Mouse (Mus musculus) liver, embryonic 12.5 days (tissue): ENCODE results near the gene Psen2. TPM values are rescaled to one million over a fixed set of nuclear protein-coding genes. Genes with fewer than 3 reads are reported as not detected.

Experiments
- ATAC-seq: fragments of 200-750 bp; cut with Nextera tagmentation; 2 replicates; pipeline ENCODE4 v1.8.0; 2017; ENCODE audit warnings: moderate number of reproducible peaks, mild to moderate bottlenecking, moderate library complexity
- H3K27ac ChIP-seq: fragments of 300-500 bp; sonication (generic); 2 replicates; pipeline ENCODE4 v1.5.1; 2016; ENCODE audit warnings: mild to moderate bottlenecking
- H3K27me3 ChIP-seq: fragments of 300-500 bp; sonication (generic); replicated peaks from 2 replicates; pipeline ENCODE4 v1.6.1; 2016; ENCODE audit warnings: mild to moderate bottlenecking, moderate library complexity
- H3K36me3 ChIP-seq: fragments of 300-500 bp; sonication (generic); 2 replicates; pipeline ENCODE4 v1.6.1; 2016; ENCODE audit warnings: mild to moderate bottlenecking, moderate library complexity
- H3K4me1 ChIP-seq: fragments of 300-500 bp; sonication (generic); 2 replicates; pipeline ENCODE4 v1.6.1; 2016
- H3K4me2 ChIP-seq: fragments of 300-500 bp; sonication (generic); 2 replicates; pipeline ENCODE4 v1.6.1; 2016; ENCODE audit warnings: mild to moderate bottlenecking, moderate library complexity
- H3K4me3 ChIP-seq: fragments of 300-500 bp; sonication (generic); 2 replicates; pipeline ENCODE4 v1.5.1; 2016; ENCODE audit warnings: mild to moderate bottlenecking, moderate library complexity
- H3K9ac ChIP-seq: fragments of 300-500 bp; sonication (generic); 2 replicates; pipeline ENCODE4 v1.6.1; 2016; ENCODE audit warnings: mild to moderate bottlenecking, moderate library complexity
- H3K9me3 ChIP-seq: fragments of 300-500 bp; sonication (generic); replicated peaks from 2 replicates; pipeline ENCODE4 v1.6.1; 2016; ENCODE audit warnings: mild to moderate bottlenecking, moderate library complexity
- WGBS: fragments of 180-500 bp; shearing (Covaris S2); methylation state at CpG from one replicate; pipeline ENCODE4 v1.1.7; 2016; ENCODE audit not compliant: insufficient replicate concordance; 5-methylcytosine and 5-hydroxymethylcytosine counted together
- polyA plus RNA-seq: library from polyadenylated mRNA; unstranded; fragments of >200 nt; fragmentation: Nextera tagmentation; extraction: Ambion mirVana; gene quantifications from 2 replicates; pipeline ENCODE4 v1.2.1, GENCODE M21; 2016

The Psen2 gene
- polyA plus RNA-seq, 1 experiment from 2014 or later = 20.9 TPM

- Histone ChIP-seq H3K4me3 (no peak overlapping the region), H3K9ac (no peak overlapping the region), H3K27ac (no peak overlapping the region), H3K36me3 (no peaks in the 10 kb centered on the region), H3K4me1 (peaks cover 15% of the 10 kb centered on the region), H3K27me3 (no peaks in the 10 kb centered on the region), H3K9me3 (no peaks in the 10 kb centered on the region), H3K4me2 (no peak overlapping the region)
- WGBS = 69% methylated on average over 9 of the region's 9 CpGs
- no peak for ATAC-seq
Observed at GRCm38 (mm10) chr1:180210781-180211271, 52.4 kb downstream of the Psen2 start.

DNA sequence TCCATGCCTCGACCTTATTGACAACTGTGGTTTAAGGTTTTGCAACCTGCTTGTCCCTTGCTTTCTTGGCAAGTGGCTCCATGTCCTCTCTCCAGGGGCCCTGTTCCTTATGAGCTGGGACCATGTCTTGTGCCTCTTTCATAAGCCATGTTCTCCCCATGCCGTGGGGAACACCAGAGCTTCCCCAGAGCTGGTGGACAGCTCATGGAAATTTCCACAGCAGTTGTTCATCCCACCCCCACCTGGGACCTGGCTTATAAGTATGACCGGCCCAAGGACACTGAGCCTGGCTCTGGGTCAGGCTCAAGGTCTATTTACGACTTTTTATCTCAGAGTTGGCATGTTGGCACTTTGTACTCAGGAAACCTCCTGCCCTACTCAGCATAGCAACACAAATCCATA, 53.2 kb downstream of the Psen2 start:
- no peak overlapping the region for H3K9ac ChIP-seq
- H3K36me3 ChIP-seq = no peaks in the 10 kb centered on the region
- no peak for ATAC-seq
- H3K27ac ChIP-seq = no peak overlapping the region
- H3K9me3 ChIP-seq = no peaks in the 10 kb centered on the region; the same call in 1 of the 2 replicates
- H3K4me1 ChIP-seq = peaks cover 15% of the 10 kb centered on the region
- no peak overlapping the region for H3K4me2 ChIP-seq
- WGBS = 47% methylated on average over 4 of the region's 4 CpGs
- no peaks in the 10 kb centered on the region for H3K27me3 ChIP-seq
- no peak overlapping the region for H3K4me3 ChIP-seq

- Histone ChIP-seq H3K27ac (no peak overlapping the region), H3K4me3 (no peak overlapping the region), H3K4me1 (peaks cover 13% of the 10 kb centered on the region), H3K4me2 (no peak overlapping the region), H3K27me3 (no peaks in the 10 kb centered on the region), H3K9ac (no peak overlapping the region), H3K9me3 (peaks cover 6% of the 10 kb centered on the region), H3K36me3 (no peaks in the 10 kb centered on the region)
- 64% methylated on average over 3 of the region's 3 CpGs for WGBS
- no peak for ATAC-seq
Observed at GRCm38 (mm10) chr1:180208370-180208769, 54.9 kb downstream of the Psen2 start.

- no peak overlapping the region for H3K27ac ChIP-seq
- no peak for ATAC-seq
- H3K9me3 ChIP-seq = peaks cover 6% of the 10 kb centered on the region
- WGBS = 67% methylated on average over 5 of the region's 5 CpGs
- no peak overlapping the region for H3K4me3 ChIP-seq
- H3K9ac ChIP-seq = no peak overlapping the region
- no peaks in the 10 kb centered on the region for H3K27me3 ChIP-seq
- no peak overlapping the region for H3K4me2 ChIP-seq
- H3K36me3 ChIP-seq = no peaks in the 10 kb centered on the region
- peaks cover 7% of the 10 kb centered on the region for H3K4me1 ChIP-seq
Observed at GRCm38 (mm10) chr1:180200722-180201121, 62.5 kb downstream of the Psen2 start.

DNA sequence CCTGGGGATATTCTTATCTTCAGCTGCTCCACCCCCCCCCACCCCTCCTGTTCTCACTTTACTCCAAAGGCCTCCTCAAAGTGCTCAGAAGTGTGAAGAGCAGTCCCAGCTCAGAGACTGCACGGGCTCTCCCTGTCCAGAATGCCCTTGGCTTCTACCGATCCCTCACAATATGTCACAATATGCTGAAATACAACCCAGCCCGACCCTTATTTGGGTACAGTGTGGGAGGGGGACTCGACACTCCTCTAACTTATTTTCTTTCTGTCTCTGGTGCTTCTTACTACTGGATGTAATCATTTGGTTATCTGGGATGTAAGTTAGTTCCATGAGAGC, 63.6 kb downstream of the Psen2 start:
- H3K36me3 ChIP-seq = no peaks in the 10 kb centered on the region
- H3K4me2 ChIP-seq = no peak overlapping the region
- H3K27me3 ChIP-seq = no peaks in the 10 kb centered on the region
- no peak overlapping the region for H3K27ac ChIP-seq
- peaks cover 6% of the 10 kb centered on the region for H3K9me3 ChIP-seq
- H3K9ac ChIP-seq = no peak overlapping the region
- peaks cover 16% of the 10 kb centered on the region for H3K4me1 ChIP-seq
- no peak overlapping the region for H3K4me3 ChIP-seq
- no peak for ATAC-seq
- 49% methylated on average over 4 of the region's 4 CpGs for WGBS

GRCm38 (mm10) chr1:180198959-180199714, 64.1 kb downstream of the Psen2 start, which contains the start of gene Coq8a:
Coq8a (minus strand) TSS chr1:180199602.
- Histone ChIP-seq H3K36me3 (no peaks in the 10 kb centered on the region), H3K4me2 (no peak within 1 kb of the TSS), H3K27ac (no peak within 1 kb of the TSS), H3K4me3 (no peak within 1 kb of the TSS), H3K9me3 (peaks cover 1% of the 10 kb centered on the region; the same call in 1 of the 2 replicates), H3K9ac (no peak within 1 kb of the TSS), H3K27me3 (no peaks in the 10 kb centered on the region; the same call in 1 of the 2 replicates), H3K4me1 (peaks cover 21% of the 10 kb centered on the region)
- ATAC-seq = no peak
- 33% methylated on average over 4 of the region's 4 CpGs for WGBS

GRCm38 (mm10) chr1:180197956-180198355, 65.3 kb downstream of the Psen2 start:
- no peak for ATAC-seq
- peaks cover 26% of the 10 kb centered on the region for H3K4me1 ChIP-seq
- H3K27ac ChIP-seq = no peak overlapping the region
- H3K4me2 ChIP-seq = no peak overlapping the region
- H3K4me3 ChIP-seq = no peak overlapping the region
- peaks cover under 1% of the 10 kb centered on the region; the same call in 1 of the 2 replicates for H3K27me3 ChIP-seq
- 54% methylated on average over 3 of the region's 3 CpGs for WGBS
- H3K9ac ChIP-seq = no peak overlapping the region
- H3K9me3 ChIP-seq = no peaks in the 10 kb centered on the region
- no peaks in the 10 kb centered on the region for H3K36me3 ChIP-seq

- peaks cover 10% of the 10 kb centered on the region for H3K27me3 ChIP-seq
- peak overlapping the region; percentile 65; the same call in 1 of the 2 replicates for H3K27ac ChIP-seq
- H3K36me3 ChIP-seq = no peaks in the 10 kb centered on the region
- peak overlapping the region; percentile 75 for H3K4me3 ChIP-seq
- peak overlapping the region; percentile 60 for H3K9ac ChIP-seq
- no peaks in the 10 kb centered on the region for H3K9me3 ChIP-seq
- WGBS = 87% methylated on average over 9 of the region's 9 CpGs
- H3K4me1 ChIP-seq = peaks cover 37% of the 10 kb centered on the region
- H3K4me2 ChIP-seq = peak overlapping the region; percentile 97
- no peak for ATAC-seq
Observed at GRCm38 (mm10) chr1:180196508-180196907, 66.7 kb downstream of the Psen2 start.

- Histone ChIP-seq H3K4me2 (peak overlapping the region; percentile 97), H3K9me3 (no peaks in the 10 kb centered on the region), H3K27ac (peak overlapping the region; percentile 65), H3K4me3 (peak overlapping the region; percentile 75), H3K36me3 (no peaks in the 10 kb centered on the region), H3K27me3 (peaks cover 14% of the 10 kb centered on the region), H3K4me1 (peaks cover 41% of the 10 kb centered on the region), H3K9ac (peak overlapping the region; percentile 72)
- under 1% methylated on average over 57 of the region's 57 CpGs for WGBS
- ATAC-seq = peak; percentile 100
Observed at GRCm38 (mm10) chr1:180195703-180196381, 67.4 kb downstream of the Psen2 start.

DNA sequence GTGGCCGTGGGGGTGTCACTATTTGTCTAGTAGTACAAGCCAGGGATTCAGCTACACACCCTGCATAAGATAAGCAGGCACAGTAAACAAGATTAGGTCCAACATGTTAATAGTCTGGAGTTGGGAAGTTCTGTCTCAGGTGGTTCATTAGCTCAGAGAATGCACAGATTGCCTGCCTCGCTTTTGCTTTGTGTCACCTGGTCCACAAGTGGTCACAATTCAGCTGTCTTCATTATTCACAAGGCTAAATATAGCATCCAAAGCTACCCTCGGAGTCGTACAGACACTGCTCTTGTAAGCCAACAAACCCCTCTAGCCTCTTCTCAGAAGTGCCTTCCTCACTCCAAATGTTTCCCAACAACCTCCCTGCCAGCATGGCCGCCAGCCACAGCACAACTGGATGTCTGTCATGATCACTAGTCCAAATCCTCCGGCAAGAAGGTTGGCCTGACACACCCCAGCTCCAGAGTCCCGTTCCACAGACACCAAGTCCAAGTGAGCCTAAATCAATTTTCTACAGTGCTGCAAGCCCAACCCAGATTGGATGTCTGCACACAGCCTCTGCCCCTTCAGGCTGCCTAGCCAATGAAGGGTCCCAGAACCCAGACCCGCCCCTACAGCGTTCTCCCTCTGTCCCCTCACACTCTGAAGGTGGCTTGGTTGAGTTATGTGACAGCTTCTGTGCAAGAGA, 68.3 kb downstream of the Psen2 start:
- peak overlapping the region; percentile 97 for H3K4me2 ChIP-seq
- H3K27ac ChIP-seq = no peak overlapping the region
- ATAC-seq = no peak
- H3K9me3 ChIP-seq = no peaks in the 10 kb centered on the region
- peak overlapping the region; percentile 75 for H3K4me3 ChIP-seq
- peaks cover 14% of the 10 kb centered on the region for H3K27me3 ChIP-seq
- peaks cover 41% of the 10 kb centered on the region for H3K4me1 ChIP-seq
- peak overlapping the region; percentile 72 for H3K9ac ChIP-seq
- no peaks in the 10 kb centered on the region for H3K36me3 ChIP-seq
- WGBS = 23% methylated on average over 9 of the region's 9 CpGs

GRCm38 (mm10) chr1:180194048-180194447, 69.2 kb downstream of the Psen2 start:
- no peak overlapping the region for H3K9ac ChIP-seq
- H3K4me3 ChIP-seq = no peak overlapping the region
- H3K36me3 ChIP-seq = no peaks in the 10 kb centered on the region
- peaks cover 41% of the 10 kb centered on the region for H3K4me1 ChIP-seq
- H3K27ac ChIP-seq = no peak overlapping the region
- no peak for ATAC-seq
- WGBS = 78% methylated on average over 9 of the region's 9 CpGs
- no peaks in the 10 kb centered on the region for H3K9me3 ChIP-seq
- 0 out of 2 replicates have a peak overlapping the region, but pooled peaks have one; percentile 3 for H3K4me2 ChIP-seq
- peaks cover 14% of the 10 kb centered on the region for H3K27me3 ChIP-seq
